Comparison of ENCODE assay signal across 22 mouse cellular contexts in the genomic region with DNA sequence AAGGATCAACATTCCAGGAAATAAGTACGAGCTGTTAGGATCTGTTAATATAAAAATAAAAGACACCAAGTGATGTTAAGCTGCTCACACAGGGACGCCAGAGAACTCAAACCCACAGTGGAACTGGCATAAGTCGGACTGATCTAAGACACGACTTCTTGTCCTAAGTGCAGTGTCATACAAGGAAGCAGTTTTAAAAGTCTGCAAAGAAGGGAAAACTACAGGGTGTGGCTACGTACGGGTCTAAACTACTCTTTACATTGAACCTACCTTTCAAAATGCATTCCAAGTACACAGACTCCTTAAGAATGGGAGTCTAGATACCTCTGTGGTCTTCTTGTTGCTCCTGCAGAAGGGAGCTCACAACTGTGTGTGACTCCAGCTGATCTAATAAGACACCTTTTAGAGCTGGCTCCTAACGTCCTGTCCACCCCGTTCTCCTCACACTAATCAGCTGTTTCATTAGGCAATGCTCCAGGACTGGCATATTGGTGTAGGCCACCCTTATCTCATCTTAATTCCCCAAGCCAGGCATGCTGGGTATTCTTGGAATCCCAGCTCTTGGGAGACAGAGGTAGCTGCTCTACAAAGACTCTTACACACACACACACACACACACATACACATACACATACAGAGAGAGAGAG. TPM values are rescaled to one million over a fixed set of nuclear protein-coding genes. Genes with fewer than 3 reads are reported as not detected.
DNase-seq lines count a peak whose midpoint lies in the region; ATAC-seq and TF ChIP-seq lines count a peak whose summit lies in the region.
"Had no signal": no experiment of that assay in that cellular context is flagged by ENCODE, and none has a peak within 500 bp of the region (broad histone marks: within the 10 kb centered on the region; RNA-seq: fewer than 3 reads in every experiment).

No protein-coding gene starts in this region.

- H3K27me3 ChIP-seq in heart, postnatal 0 days (ENCODE audit: control insufficient read depth, insufficient read depth, low read length) = no peaks in the 10 kb centered on the region
- H3K27me3 ChIP-seq in intestine, embryonic 15.5 days (replicated peaks) = no peaks in the 10 kb centered on the region
- no peaks in the 10 kb centered on the region for H3K27me3 ChIP-seq in forebrain, embryonic 12.5 days
- H3K27me3 ChIP-seq: CH12.LX; embryonic facial prominence, embryonic 13.5 days; forebrain, embryonic 13.5 days; heart, embryonic 13.5 days; hindbrain, embryonic 13.5 days; Patski had no signal

- ATAC-seq in heart, postnatal 0 days (ENCODE audit: insufficient read depth, low read depth) = no peak
- ATAC-seq in intestine, embryonic 15.5 days = peak; percentile 62; the same call in 1 of the 2 replicates
- ATAC-seq in megakaryocyte-erythroid progenitor cell, adult 5-6 weeks (replicated peaks; ENCODE audit: low FRiP score, low TSS enrichment, poor library complexity, severe bottlenecking) = peak; percentile 35; the same call in 1 of the 2 replicates
- ATAC-seq in forebrain, embryonic 12.5 days (ENCODE audit: low FRiP score) = no peak
- ATAC-seq: forebrain, embryonic 13.5 days; forebrain, postnatal 0 days; hindbrain, postnatal 0 days; Patski had no signal

- H3K9me3 ChIP-seq in heart, postnatal 0 days (replicated peaks; ENCODE audit: control insufficient read depth, low read length) = no peaks in the 10 kb centered on the region
- no peaks in the 10 kb centered on the region for H3K9me3 ChIP-seq in intestine, embryonic 15.5 days
- no peaks in the 10 kb centered on the region for H3K9me3 ChIP-seq in forebrain, embryonic 12.5 days
- H3K9me3 ChIP-seq: embryonic facial prominence, embryonic 13.5 days; forebrain, embryonic 13.5 days; heart, embryonic 13.5 days; hindbrain, embryonic 13.5 days had no signal

- H3K4me3 ChIP-seq in heart, postnatal 0 days (ENCODE audit: low read depth, low read length) = no peak overlapping the region
- no peak overlapping the region for H3K4me3 ChIP-seq in lung, adult 2 months (replicated peaks; ENCODE audit: extremely low read depth, low read depth, low read length)
- no peak overlapping the region for H3K4me3 ChIP-seq in intestine, embryonic 15.5 days (replicated peaks)
- no peak overlapping the region for H3K4me3 ChIP-seq in forebrain, embryonic 12.5 days (replicated peaks)
- H3K4me3 ChIP-seq: embryonic facial prominence, embryonic 13.5 days; forebrain, embryonic 13.5 days; heart, adult 2 months; heart, embryonic 13.5 days; hindbrain, embryonic 13.5 days had no signal

- H3K27ac ChIP-seq in heart, postnatal 0 days (ENCODE audit: low read depth) = 0 out of 2 replicates have a peak overlapping the region, but pooled peaks have one; percentile 20
- H3K27ac ChIP-seq in intestine, embryonic 15.5 days = no peak overlapping the region
- H3K27ac ChIP-seq in forebrain, embryonic 12.5 days = no peak overlapping the region
- H3K27ac ChIP-seq: embryonic facial prominence, embryonic 13.5 days; forebrain, embryonic 13.5 days; heart, adult 2 months; heart, embryonic 13.5 days; hindbrain, embryonic 13.5 days; hindbrain, postnatal 0 days had no signal

- DNase-seq in heart, postnatal 0 days (ENCODE audit: low spot score) = no peak
- DNase-seq in heart, postnatal 36 days = no peak
- peak; percentile 10 for DNase-seq in lung, postnatal 36 days
- DNase-seq in lung, adult 2 months = no peak
- DNase-seq in embryo, embryonic 11 days = no peak
- DNase-seq: adrenal gland, adult 2 months; adrenal gland, postnatal 25 days; cerebellum, adult 2 months; cerebellum, postnatal 10 days; forebrain, postnatal 0 days; gastrocnemius, postnatal 14 days; heart, adult 2 months had no signal

- WGBS in heart, postnatal 0 days = 57% methylated on average over 8 of the region's 8 CpGs
- WGBS in lung, adult 2 months = 68% methylated on average over 8 of the region's 8 CpGs
- 59% methylated on average over 8 of the region's 8 CpGs for WGBS in intestine, embryonic 15.5 days
- WGBS in forebrain, embryonic 12.5 days = 61% methylated on average over 8 of the region's 8 CpGs

- H3K36me3 ChIP-seq in heart, postnatal 0 days (replicated peaks; ENCODE audit: control insufficient read depth, insufficient read depth, low read length) = no peaks in the 10 kb centered on the region
- no peaks in the 10 kb centered on the region for H3K36me3 ChIP-seq in intestine, embryonic 15.5 days
- no peaks in the 10 kb centered on the region for H3K36me3 ChIP-seq in forebrain, embryonic 12.5 days (replicated peaks)

- intact Hi-C loops in heart, postnatal 36 days (cut with DNase I) = no loop called here

- no peak for TF ChIP-seq EP300 in heart, postnatal 0 days (IDR thresholded peaks at IDR 0.05; ENCODE audit: low read depth)

- no peak for TF ChIP-seq POLR2A in lung, adult 2 months (IDR thresholded peaks at IDR 0.05; ENCODE audit: borderline replicate concordance, extremely low read depth, low read depth, low read length)

- H3K4me1 ChIP-seq in heart, postnatal 0 days (ENCODE audit: control insufficient read depth, insufficient read depth) = peaks cover 13% of the 10 kb centered on the region
- H3K4me1 ChIP-seq in lung, adult 2 months (ENCODE audit: control insufficient read depth, insufficient read depth, low read length) = no peaks in the 10 kb centered on the region
- H3K4me1 ChIP-seq in intestine, embryonic 15.5 days (replicated peaks) = no peaks in the 10 kb centered on the region
- peaks cover 5% of the 10 kb centered on the region; the same call in 1 of the 2 replicates for H3K4me1 ChIP-seq in forebrain, embryonic 12.5 days
- H3K4me1 ChIP-seq: embryonic facial prominence, embryonic 13.5 days; hindbrain, embryonic 13.5 days had no signal

- H3K9ac ChIP-seq in heart, postnatal 0 days (replicated peaks; ENCODE audit: low read depth, low read length) = no peak overlapping the region
- no peak overlapping the region for H3K9ac ChIP-seq in intestine, embryonic 15.5 days
- no peak overlapping the region for H3K9ac ChIP-seq in forebrain, embryonic 12.5 days
- H3K9ac ChIP-seq: embryonic facial prominence, embryonic 13.5 days; forebrain, embryonic 13.5 days; forebrain, postnatal 0 days; heart, embryonic 13.5 days; hindbrain, embryonic 13.5 days had no signal

- H3K4me2 ChIP-seq in heart, postnatal 0 days (ENCODE audit: low read depth, low read length) = no peak overlapping the region
- H3K4me2 ChIP-seq in intestine, embryonic 15.5 days (replicated peaks) = no peak overlapping the region
- H3K4me2 ChIP-seq in forebrain, embryonic 12.5 days = no peak overlapping the region
- H3K4me2 ChIP-seq: embryonic facial prominence, embryonic 13.5 days; forebrain, embryonic 13.5 days; heart, embryonic 13.5 days; hindbrain, embryonic 13.5 days had no signal

- TF ChIP-seq CTCF in heart, postnatal 0 days (IDR thresholded peaks at IDR 0.05; ENCODE audit: low read depth) = no peak
- no peak for TF ChIP-seq CTCF in lung, adult 2 months (IDR thresholded peaks at IDR 0.05; ENCODE audit: insufficient read depth, low read length)

RNA-seq across cellular contexts. Expression of gene Aktip, which starts 42.2 kb away (rescaled TPM):
- 58.4 and 60.1 TPM in 2 replicates for total RNA-seq in heart, postnatal 0 days (2014; rRNA removed; ENCODE audit: low replicate concordance)
- 43.0 and 51.1 TPM in 2 replicates for polyA plus RNA-seq in heart, postnatal 0 days (2015; fragmentation: Nextera tagmentation; extraction: Ambion mirVana)
- 10 to 100 TPM; 52.8 to 56.3 TPM for total RNA-seq in heart, postnatal 36 days (2021)
- polyA plus RNA-seq in lung, adult 2 months (2012; rRNA removed) = 29.0 and 41.9 TPM in 2 replicates
- polyA plus RNA-seq in intestine, embryonic 15.5 days (2015; fragmentation: Nextera tagmentation; extraction: Ambion mirVana) = 43.0 and 44.9 TPM in 2 replicates
- 4.1 and 5.5 TPM in 2 replicates for total RNA-seq in megakaryocyte-erythroid progenitor cell, adult 5-6 weeks (2014; fragmentation: Nextera tagmentation)
- total RNA-seq in megakaryocyte-erythroid progenitor cell, adult 5-6 weeks (2017) = 1.2 and 6.1 TPM in 2 replicates
- polyA plus RNA-seq in forebrain, embryonic 12.5 days (2016; fragmentation: Nextera tagmentation; extraction: Ambion mirVana) = 96.5 and 99.3 TPM in 2 replicates

Comparison
In these comparisons a context has a peak if more than half of its experiments do, and no peak if none do; other contexts are left out.
1. ATAC-seq: peak in intestine, embryonic 15.5 days (single experiment) and megakaryocyte-erythroid progenitor cell, adult 5-6 weeks (single experiment); none in heart, postnatal 0 days (single experiment) and forebrain, embryonic 12.5 days (single experiment).